Mouse (Mus musculus): ENCODE measurements at regions not wholly inside any gene's neighbourhood (a gene's known extent, or its start where the extent isn't known, plus 50 kb on each side); places are given as distances from the start of the nearest gene placed in this dataset.

DNA sequence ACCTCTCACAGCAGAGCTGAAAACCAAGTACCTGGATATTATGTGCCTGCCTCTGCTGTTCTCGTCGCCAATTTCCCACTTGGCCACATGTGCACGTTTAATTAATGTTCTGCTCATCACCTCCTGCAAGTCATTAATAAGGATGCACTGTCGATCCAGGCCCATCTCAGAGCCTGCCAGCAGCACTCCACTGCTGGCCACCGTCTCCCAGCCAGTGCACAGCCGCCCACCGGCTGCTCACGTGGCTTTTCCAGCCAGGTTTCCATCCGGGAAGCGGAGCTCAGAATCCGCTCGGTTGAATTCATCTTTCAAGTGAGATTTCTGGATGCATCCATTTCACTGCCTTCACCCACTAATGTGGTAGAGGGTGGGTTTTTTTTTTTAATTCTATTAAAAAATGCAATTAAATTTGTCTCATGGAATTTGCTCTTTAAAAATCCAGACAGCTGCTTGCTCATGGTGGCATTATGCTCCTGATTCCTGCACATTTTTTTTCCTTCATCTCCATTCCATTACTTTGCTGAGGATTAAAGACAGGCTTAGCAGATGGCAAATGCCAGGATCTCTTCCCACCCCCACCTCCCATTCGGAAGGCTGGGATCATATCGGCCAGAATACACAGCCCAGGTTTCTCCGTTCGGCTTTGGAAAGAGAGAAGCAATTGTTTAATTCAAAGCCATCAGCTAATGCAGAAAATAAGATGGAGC, 113.9 kb upstream of the Lmo4 start:
- no peaks in the 10 kb centered on the region for H3K9me3 ChIP-seq
- WGBS: 35% methylated on average over 16 of the region's 16 CpGs
- no peaks in the 10 kb centered on the region for H3K36me3 ChIP-seq
- peak overlapping the region; percentile 56; the same call in 1 of the 2 replicates for H3K27ac ChIP-seq (replicated peaks)
- H3K4me1 ChIP-seq: peaks cover 10% of the 10 kb centered on the region
- peak; percentile 84 for ATAC-seq (ENCODE audit: low FRiP score, low read depth)
- H3K27me3 ChIP-seq: no peaks in the 10 kb centered on the region
- H3K9ac ChIP-seq (replicated peaks): no peak overlapping the region
- H3K4me2 ChIP-seq (replicated peaks): 0 out of 2 replicates have a peak overlapping the region, but pooled peaks have one; percentile 9
- no peak overlapping the region for H3K4me3 ChIP-seq

DNA sequence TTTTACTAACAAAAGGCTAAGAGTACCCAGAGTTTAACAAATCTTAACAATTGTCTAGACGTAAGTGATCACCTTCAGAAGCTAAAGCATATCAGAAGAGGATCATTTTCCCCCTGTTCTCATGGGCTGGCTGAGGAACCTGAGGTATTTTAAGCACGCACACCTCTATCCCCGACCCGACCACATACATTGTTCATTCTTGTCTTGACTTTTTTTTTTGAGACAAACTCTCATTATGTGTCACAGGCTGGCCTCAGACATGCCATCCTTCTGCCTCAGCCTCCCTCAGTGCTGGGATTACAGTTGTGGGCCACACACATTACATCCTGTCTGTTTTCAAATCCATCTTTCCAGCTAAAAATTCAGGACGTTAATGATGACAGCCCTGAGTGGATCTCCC, 105.7 kb upstream of the Lmo4 start:
- 91% methylated on average over 5 of the region's 5 CpGs for WGBS
- H3K9ac ChIP-seq (replicated peaks): no peak overlapping the region
- ATAC-seq (ENCODE audit: low FRiP score, low read depth): no peak
- H3K27ac ChIP-seq (replicated peaks): no peak overlapping the region
- no peaks in the 10 kb centered on the region for H3K27me3 ChIP-seq
- no peaks in the 10 kb centered on the region for H3K36me3 ChIP-seq
- no peak overlapping the region for H3K4me3 ChIP-seq
- no peaks in the 10 kb centered on the region for H3K9me3 ChIP-seq
- H3K4me2 ChIP-seq (replicated peaks): no peak overlapping the region
- no peaks in the 10 kb centered on the region for H3K4me1 ChIP-seq

DNA sequence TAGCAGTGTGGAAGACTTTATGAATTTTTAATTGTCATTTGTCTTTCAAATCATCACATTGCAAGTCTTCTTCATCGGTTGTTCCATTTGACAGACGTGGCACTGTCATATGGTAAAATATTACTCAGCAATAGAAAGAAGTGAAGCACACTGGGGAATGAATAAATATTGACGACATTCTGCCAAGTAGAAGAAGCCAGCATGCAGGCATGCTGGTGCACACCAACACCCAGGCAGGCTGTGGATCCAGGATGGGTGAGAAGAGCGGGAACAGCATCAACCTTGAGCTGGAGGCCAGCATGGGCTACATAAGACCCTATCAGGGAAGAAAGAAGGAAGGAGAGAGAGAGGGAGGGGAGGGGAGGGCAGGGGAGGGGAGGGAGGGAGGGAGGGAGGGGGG, 103.6 kb upstream of the Lmo4 start:
- H3K36me3 ChIP-seq: no peaks in the 10 kb centered on the region
- no peaks in the 10 kb centered on the region; the same call in 1 of the 2 replicates for H3K4me1 ChIP-seq
- no peak overlapping the region for H3K27ac ChIP-seq (replicated peaks)
- H3K4me3 ChIP-seq: no peak overlapping the region
- no peaks in the 10 kb centered on the region for H3K27me3 ChIP-seq
- no peak overlapping the region for H3K4me2 ChIP-seq (replicated peaks)
- H3K9me3 ChIP-seq: no peaks in the 10 kb centered on the region
- no peak overlapping the region for H3K9ac ChIP-seq (replicated peaks)
- WGBS: 86% methylated on average over 4 of the region's 4 CpGs
- ATAC-seq (ENCODE audit: low FRiP score, low read depth): no peak

DNA sequence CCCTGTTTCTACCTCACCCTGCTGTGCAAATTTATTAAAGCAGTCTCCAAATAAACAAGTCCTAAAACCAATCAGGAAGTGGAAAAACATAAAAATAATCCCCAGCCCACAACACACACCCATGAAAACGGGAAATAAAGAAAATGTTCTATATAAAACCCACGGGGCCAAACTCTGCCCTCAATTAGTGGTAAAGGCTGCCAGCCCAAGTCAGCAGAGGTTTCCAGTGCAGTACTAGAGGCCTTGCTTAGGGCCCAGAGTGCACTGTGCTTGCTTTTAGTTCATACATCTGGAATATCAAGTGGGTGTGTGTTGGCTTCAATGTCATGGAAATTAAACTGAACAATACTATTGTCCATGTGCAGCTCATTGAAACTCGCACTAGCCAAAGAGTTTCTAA, 102.5 kb upstream of the Lmo4 start:
- no peaks in the 10 kb centered on the region for H3K27me3 ChIP-seq
- no peak overlapping the region for H3K4me3 ChIP-seq
- no peaks in the 10 kb centered on the region for H3K36me3 ChIP-seq
- no peak for ATAC-seq (ENCODE audit: low FRiP score, low read depth)
- H3K4me2 ChIP-seq (replicated peaks): no peak overlapping the region
- no peak overlapping the region for H3K9ac ChIP-seq (replicated peaks)
- WGBS: 86% methylated on average over 3 of the region's 3 CpGs
- H3K9me3 ChIP-seq: no peaks in the 10 kb centered on the region
- no peak overlapping the region for H3K27ac ChIP-seq (replicated peaks)
- H3K4me1 ChIP-seq: no peaks in the 10 kb centered on the region; the same call in 1 of the 2 replicates

DNA sequence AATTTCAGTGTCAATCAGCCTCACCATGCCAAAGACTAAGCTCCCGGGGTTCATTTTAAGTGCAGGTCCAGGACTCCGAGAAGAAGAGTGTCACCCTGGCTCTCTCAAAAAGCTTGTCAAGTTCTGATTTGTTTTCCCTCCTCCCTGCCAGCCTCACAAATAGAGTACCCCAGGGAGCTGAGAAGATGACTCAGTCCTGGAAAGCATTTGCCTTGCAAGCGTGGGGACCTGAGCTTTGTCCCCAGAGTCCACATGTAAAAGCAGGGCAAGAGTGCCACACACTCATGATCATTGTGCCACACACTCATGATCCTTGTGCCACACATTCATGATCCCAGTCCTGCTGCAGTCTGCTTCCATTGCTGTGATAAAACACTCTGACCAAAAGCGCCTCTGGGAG, 100.4 kb upstream of the Lmo4 start:
- Histone ChIP-seq H3K4me3 (no peak overlapping the region), H3K36me3 (no peaks in the 10 kb centered on the region), H3K4me1 (no peaks in the 10 kb centered on the region; the same call in 1 of the 2 replicates), H3K27ac (replicated peaks) (no peak overlapping the region), H3K27me3 (no peaks in the 10 kb centered on the region), H3K9me3 (no peaks in the 10 kb centered on the region), H3K4me2 (replicated peaks) (no peak overlapping the region), H3K9ac (replicated peaks) (no peak overlapping the region)
- WGBS: 66% methylated on average over 4 of the region's 4 CpGs
- ATAC-seq (ENCODE audit: low FRiP score, low read depth): no peak

DNA sequence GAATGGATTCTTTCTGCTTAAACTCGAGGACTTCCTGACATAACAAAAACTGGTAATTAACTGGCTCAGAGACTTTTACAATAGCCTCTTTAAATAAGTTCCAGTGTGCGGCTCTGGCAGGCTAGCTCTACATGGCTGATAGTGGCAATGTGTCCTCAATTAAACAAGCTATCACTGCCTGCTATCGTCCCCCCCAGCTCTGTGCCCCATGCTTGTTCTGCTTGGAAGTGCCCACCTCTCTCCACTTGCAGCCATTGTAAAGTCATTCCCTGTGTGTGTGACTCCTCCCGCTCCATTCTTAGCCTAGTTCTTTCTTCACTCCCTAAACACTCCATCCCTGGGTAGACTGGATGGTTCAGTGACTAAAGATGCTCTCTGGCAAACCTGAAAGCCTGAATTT, 99.9 kb upstream of the Lmo4 start:
- WGBS: 35% methylated on average over 4 of the region's 4 CpGs
- no peaks in the 10 kb centered on the region for H3K9me3 ChIP-seq

DNA sequence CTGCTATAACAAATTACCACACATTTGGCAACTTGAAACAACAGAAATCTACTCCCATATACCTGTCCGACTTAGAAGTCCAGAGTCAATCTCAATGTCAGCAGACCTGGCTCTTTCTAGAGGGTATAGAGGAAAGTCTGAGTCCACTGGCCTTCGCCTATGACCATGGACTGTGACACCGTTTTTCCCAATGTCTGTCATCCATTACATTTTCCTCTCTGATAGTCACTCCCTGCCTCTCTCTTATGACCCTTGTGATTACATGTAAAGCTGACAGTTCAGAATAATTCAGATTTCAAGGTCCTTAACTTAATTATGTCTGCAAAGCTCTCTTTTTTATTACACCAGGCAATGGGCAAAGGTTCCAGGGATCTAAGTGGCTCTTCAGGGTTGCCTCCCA, 97.6 kb upstream of the Lmo4 start:
- Histone ChIP-seq H3K4me1 (no peaks in the 10 kb centered on the region; the same call in 1 of the 2 replicates), H3K27ac (replicated peaks) (no peak overlapping the region), H3K9ac (replicated peaks) (no peak overlapping the region), H3K4me3 (no peak overlapping the region), H3K4me2 (replicated peaks) (no peak overlapping the region), H3K36me3 (no peaks in the 10 kb centered on the region), H3K9me3 (no peaks in the 10 kb centered on the region), H3K27me3 (no peaks in the 10 kb centered on the region)
- WGBS: 87% methylated on average over 3 of the region's 3 CpGs
- ATAC-seq (ENCODE audit: low FRiP score, low read depth): no peak

More for the DNA sequence above, 99.9 kb upstream of the Lmo4 start:
- H3K9ac ChIP-seq (replicated peaks): no peak overlapping the region
- no peak overlapping the region for H3K27ac ChIP-seq (replicated peaks)
- H3K36me3 ChIP-seq: no peaks in the 10 kb centered on the region
- no peak overlapping the region for H3K4me3 ChIP-seq
- no peak for ATAC-seq (ENCODE audit: low FRiP score, low read depth)
- no peaks in the 10 kb centered on the region for H3K27me3 ChIP-seq
- H3K4me2 ChIP-seq (replicated peaks): no peak overlapping the region
- no peaks in the 10 kb centered on the region; the same call in 1 of the 2 replicates for H3K4me1 ChIP-seq

DNA sequence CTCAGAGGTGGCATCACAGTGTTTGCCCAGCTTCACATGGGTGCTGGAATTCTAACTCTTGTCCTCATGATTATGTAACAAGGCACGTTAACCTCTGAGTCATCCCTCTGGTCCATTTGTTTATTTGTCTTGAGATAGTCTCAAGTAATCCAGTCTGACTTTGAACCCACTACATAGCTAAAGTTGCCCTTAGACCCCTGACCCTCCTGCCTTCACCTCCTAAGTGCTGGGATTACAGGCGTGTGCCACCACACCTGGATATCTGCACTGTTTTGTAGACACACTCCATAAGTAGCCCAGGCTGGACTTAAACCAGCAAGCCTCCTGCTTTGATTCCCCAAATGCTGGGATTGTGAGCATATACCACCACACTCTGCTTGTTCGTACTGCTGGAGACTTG, 96.0 kb upstream of the Lmo4 start:
- Histone ChIP-seq H3K9ac (replicated peaks) (no peak overlapping the region), H3K4me1 (no peaks in the 10 kb centered on the region; the same call in 1 of the 2 replicates), H3K36me3 (no peaks in the 10 kb centered on the region), H3K4me3 (no peak overlapping the region), H3K27ac (replicated peaks) (no peak overlapping the region), H3K27me3 (no peaks in the 10 kb centered on the region), H3K4me2 (replicated peaks) (no peak overlapping the region), H3K9me3 (no peaks in the 10 kb centered on the region)
- WGBS: 85% methylated on average over 3 of the region's 3 CpGs
- ATAC-seq (ENCODE audit: low FRiP score, low read depth): no peak

DNA sequence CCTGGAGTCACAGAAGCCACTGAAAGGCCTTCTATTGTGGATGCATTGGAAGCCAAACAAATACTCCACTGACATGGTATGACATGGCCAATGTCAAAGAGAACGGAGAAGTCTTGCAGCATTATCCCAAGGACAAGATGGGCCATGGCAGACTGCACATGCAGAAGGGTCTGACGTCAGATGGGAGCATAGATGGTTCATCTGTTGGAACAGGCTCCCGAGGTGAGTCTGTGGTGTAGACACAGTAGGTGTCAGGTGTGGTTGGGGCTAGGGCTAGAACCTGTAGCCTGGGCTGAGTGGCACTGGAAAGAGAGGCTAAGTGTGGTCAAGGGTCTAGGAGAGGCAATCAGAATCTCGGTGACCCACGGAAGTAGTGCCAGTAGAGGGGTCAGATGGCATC, 94.2 kb upstream of the Lmo4 start:
- Histone ChIP-seq H3K27me3 (no peaks in the 10 kb centered on the region), H3K4me1 (no peaks in the 10 kb centered on the region), H3K9ac (replicated peaks) (no peak overlapping the region), H3K9me3 (no peaks in the 10 kb centered on the region), H3K36me3 (no peaks in the 10 kb centered on the region), H3K4me2 (replicated peaks) (no peak overlapping the region), H3K4me3 (no peak overlapping the region), H3K27ac (replicated peaks) (no peak overlapping the region)
- WGBS: 89% methylated on average over 5 of the region's 5 CpGs
- no peak for ATAC-seq (ENCODE audit: low FRiP score, low read depth)

DNA sequence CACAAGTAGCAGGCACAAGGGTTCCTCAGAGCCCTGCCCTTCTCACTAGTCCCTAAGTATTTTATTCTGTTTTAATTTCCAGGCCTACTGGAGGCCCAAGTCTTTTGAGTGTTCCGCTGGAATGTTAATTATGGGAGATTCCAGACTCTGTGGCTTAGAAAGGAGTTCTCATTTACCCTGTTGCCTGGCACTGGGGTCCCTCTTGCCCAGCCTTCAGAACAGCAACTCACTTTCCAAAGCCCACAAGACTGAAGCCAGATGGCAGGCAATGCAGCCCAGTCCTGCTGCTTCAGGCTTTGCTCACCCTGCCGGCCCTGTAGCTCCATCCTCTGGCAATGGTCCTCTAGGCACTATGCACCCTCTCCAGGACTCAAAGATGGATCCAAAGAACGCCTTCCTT, 84.5 kb upstream of the Lmo4 start:
- Histone ChIP-seq H3K27me3 (no peaks in the 10 kb centered on the region), H3K9me3 (no peaks in the 10 kb centered on the region), H3K4me2 (replicated peaks) (no peak overlapping the region), H3K27ac (replicated peaks) (no peak overlapping the region), H3K9ac (replicated peaks) (no peak overlapping the region), H3K4me3 (no peak overlapping the region), H3K36me3 (no peaks in the 10 kb centered on the region), H3K4me1 (0 out of 2 replicates have a peak, but pooled peaks cover 4% of the 10 kb centered on the region)
- WGBS: 69% methylated on average over 3 of the region's 3 CpGs
- ATAC-seq (ENCODE audit: low FRiP score, low read depth): no peak

DNA sequence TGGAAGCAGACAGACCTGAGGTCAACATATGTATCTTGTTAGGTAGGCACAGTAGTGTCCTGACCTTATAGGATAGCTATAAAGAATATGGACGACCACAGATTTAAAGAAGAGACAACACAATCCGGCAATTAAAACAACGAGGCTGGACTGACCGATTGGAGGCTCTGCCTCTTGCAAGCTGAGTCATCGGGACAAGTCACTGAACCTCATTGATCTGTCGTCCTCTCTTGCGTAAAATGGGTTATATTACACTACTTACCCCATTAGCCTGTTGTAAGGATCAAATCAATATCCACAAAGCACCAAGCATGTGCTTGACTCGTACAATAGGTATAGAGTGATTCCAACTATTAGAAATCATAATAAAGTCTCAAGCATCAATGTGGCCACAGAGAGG, 81.1 kb upstream of the Lmo4 start:
- no peaks in the 10 kb centered on the region for H3K9me3 ChIP-seq
- H3K27ac ChIP-seq (replicated peaks): no peak overlapping the region
- H3K9ac ChIP-seq (replicated peaks): no peak overlapping the region
- 0 out of 2 replicates have a peak, but pooled peaks cover 4% of the 10 kb centered on the region for H3K4me1 ChIP-seq
- H3K36me3 ChIP-seq: no peaks in the 10 kb centered on the region
- WGBS: 89% methylated on average over 8 of the region's 8 CpGs
- no peak overlapping the region for H3K4me3 ChIP-seq
- no peak for ATAC-seq (ENCODE audit: low FRiP score, low read depth)
- H3K27me3 ChIP-seq: no peaks in the 10 kb centered on the region
- H3K4me2 ChIP-seq (replicated peaks): no peak overlapping the region

DNA sequence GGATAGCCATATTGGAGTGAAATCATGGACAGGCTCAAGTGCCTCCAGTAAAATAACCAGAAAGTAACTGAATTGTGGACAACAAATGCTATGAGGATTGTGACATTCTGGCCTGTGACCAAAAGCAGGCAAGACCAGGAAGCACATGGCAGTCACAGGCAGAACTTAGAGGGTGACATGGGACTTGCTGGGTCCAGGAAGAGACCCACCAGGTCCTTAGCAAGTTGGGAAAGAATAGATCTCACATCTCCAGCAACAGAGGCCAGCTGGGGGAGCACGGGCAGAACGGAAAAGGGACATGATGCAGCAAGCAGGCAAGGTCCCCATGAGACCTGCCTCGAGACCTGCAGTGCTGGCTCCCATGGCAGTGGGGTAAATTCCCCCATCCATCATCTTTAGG, 79.3 kb upstream of the Lmo4 start:
- Histone ChIP-seq H3K9me3 (no peaks in the 10 kb centered on the region), H3K9ac (replicated peaks) (no peak overlapping the region), H3K4me1 (0 out of 2 replicates have a peak, but pooled peaks cover under 1% of the 10 kb centered on the region), H3K27me3 (no peaks in the 10 kb centered on the region), H3K27ac (replicated peaks) (no peak overlapping the region), H3K36me3 (no peaks in the 10 kb centered on the region), H3K4me3 (no peak overlapping the region), H3K4me2 (replicated peaks) (no peak overlapping the region)
- 90% methylated on average over 3 of the region's 3 CpGs for WGBS
- no peak for ATAC-seq (ENCODE audit: low FRiP score, low read depth)

DNA sequence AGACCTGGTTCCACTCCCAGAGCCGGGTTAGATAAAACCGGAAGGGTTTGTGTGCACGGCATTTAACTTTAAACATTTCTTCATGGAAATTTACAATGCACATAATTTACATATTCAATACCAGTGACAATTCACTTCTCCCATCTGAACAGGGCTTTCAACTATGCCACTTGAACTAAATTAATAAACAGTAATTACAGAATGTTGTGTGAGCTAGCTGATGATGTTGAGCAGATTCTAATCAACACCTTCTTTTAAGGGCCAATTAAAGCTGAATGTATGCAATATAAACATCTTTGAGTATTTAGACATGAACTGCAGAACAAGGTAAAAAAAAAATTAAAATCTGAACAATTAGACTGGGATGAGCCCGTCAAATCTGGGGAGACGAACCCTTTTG, 68.1 kb upstream of the Lmo4 start:
- H3K4me1 ChIP-seq: no peaks in the 10 kb centered on the region
- no peak overlapping the region for H3K27ac ChIP-seq (replicated peaks)
- H3K36me3 ChIP-seq: no peaks in the 10 kb centered on the region
- no peak for ATAC-seq (ENCODE audit: low FRiP score, low read depth)
- WGBS: 91% methylated on average over 5 of the region's 5 CpGs
- H3K27me3 ChIP-seq: no peaks in the 10 kb centered on the region
- H3K9me3 ChIP-seq: no peaks in the 10 kb centered on the region
- H3K4me3 ChIP-seq: no peak overlapping the region
- no peak overlapping the region for H3K4me2 ChIP-seq (replicated peaks)
- H3K9ac ChIP-seq (replicated peaks): no peak overlapping the region
